Mouse (Mus musculus) liver, adult 2 months (tissue): ENCODE measurements around the gene Pim1.

Experiments used
- CTCF ChIP-seq: fragments of 200-500 bp; IDR thresholded peaks from 2 replicates; pipeline ENCODE4 v1.5.1; 2011; ENCODE audit warnings: low read depth, low read length, control low read depth
- POLR2A ChIP-seq: fragments of 200-500 bp; IDR thresholded peaks from 2 replicates; pipeline ENCODE4 v1.6.1; 2011; ENCODE audit warnings: low read length, control low read depth; ENCODE audit not compliant: insufficient read depth; ENCODE audit errors: extremely low read depth

GRCm38 (mm10) chr17:29490713-29491581, at the start of gene Pim1:
- TF ChIP-seq CTCF (no peak), POLR2A (peak; percentile 99)
